26 mouse cellular contexts compared by ENCODE assay signal in the genomic region with DNA sequence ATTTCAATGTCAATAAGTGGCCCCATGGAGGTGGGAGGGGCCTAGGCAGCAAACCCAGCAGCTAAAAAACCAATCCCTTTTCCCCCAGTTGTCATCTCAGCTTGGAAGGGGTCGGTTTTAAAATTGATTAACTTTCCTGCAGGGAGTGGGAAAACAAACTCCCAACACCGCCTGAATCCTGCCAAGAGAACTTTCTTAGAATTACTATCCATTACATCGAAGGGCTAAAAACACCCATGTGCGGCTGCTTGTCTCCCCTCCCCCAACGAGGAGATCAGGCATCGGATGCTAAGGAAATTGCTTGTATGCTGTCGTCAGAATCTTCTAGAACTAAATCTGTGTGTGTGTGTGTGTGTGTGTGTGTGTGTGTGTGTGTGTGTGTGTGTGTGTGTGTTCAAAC. TPM values are rescaled to one million over a fixed set of nuclear protein-coding genes. Genes with fewer than 3 reads are reported as not detected.
DNase-seq lines count a peak whose midpoint lies in the region; ATAC-seq and TF ChIP-seq lines count a peak whose summit lies in the region.
"Had no signal": no experiment of that assay in that cellular context is flagged by ENCODE, and none has a peak within 500 bp of the region (broad histone marks: within the 10 kb centered on the region; RNA-seq: fewer than 3 reads in every experiment).

No protein-coding gene starts in this region.

- no peak for TF ChIP-seq CTCF in gastrocnemius, adult 2 months (IDR thresholded peaks at IDR 0.05)
- TF ChIP-seq CTCF in stomach, postnatal 0 days (IDR thresholded peaks at IDR 0.05; ENCODE audit: low read depth): no peak

- no peak overlapping the region for H3K4me2 ChIP-seq in stomach, embryonic 16.5 days (ENCODE audit: low read depth, low read length)
- H3K4me2 ChIP-seq in stomach, postnatal 0 days (replicated peaks; ENCODE audit: low read depth): no peak overlapping the region
- H3K4me2 ChIP-seq: embryonic facial prominence, embryonic 15.5 days; heart, embryonic 13.5 days; hindbrain, embryonic 14.5 days had no signal

- TF ChIP-seq EP300 in stomach, postnatal 0 days (optimal IDR thresholded peaks at IDR 0.05): no peak

- intact Hi-C loops in gastrocnemius, adult 2 months (cut with DNase I): no loop called here

- 35% methylated on average over 7 of the region's 7 CpGs for WGBS in stomach, embryonic 16.5 days
- 28% methylated on average over 7 of the region's 7 CpGs for WGBS in stomach, postnatal 0 days

- H3K27ac ChIP-seq in gastrocnemius, adult 2 months: peak overlapping the region; percentile 16; the same call in 1 of the 2 replicates
- H3K27ac ChIP-seq in stomach, embryonic 16.5 days (ENCODE audit: low read length): no peak overlapping the region
- no peak overlapping the region for H3K27ac ChIP-seq in stomach, postnatal 0 days (replicated peaks)
- H3K27ac ChIP-seq: embryonic facial prominence, embryonic 15.5 days; heart, embryonic 13.5 days; hindbrain, embryonic 14.5 days; hindbrain, postnatal 0 days had no signal

- peak overlapping the region; percentile 1; the same call in 1 of the 2 replicates for H3K9ac ChIP-seq in stomach, embryonic 16.5 days (ENCODE audit: low read length)
- no peak overlapping the region for H3K9ac ChIP-seq in stomach, postnatal 0 days (ENCODE audit: low read length)
- H3K9ac ChIP-seq: embryonic facial prominence, embryonic 15.5 days; forebrain, postnatal 0 days; heart, embryonic 13.5 days; hindbrain, embryonic 14.5 days had no signal

- no peaks in the 10 kb centered on the region for H3K9me3 ChIP-seq in stomach, embryonic 16.5 days (replicated peaks; ENCODE audit: control insufficient read depth, low read length)
- H3K9me3 ChIP-seq in stomach, postnatal 0 days (ENCODE audit: control insufficient read depth, low read length): no peaks in the 10 kb centered on the region
- H3K9me3 ChIP-seq: embryonic facial prominence, embryonic 15.5 days; heart, embryonic 13.5 days had no signal

- no peak overlapping the region for H3K4me3 ChIP-seq in gastrocnemius, adult 2 months
- no peak overlapping the region for H3K4me3 ChIP-seq in stomach, embryonic 16.5 days (replicated peaks; ENCODE audit: low read length)
- no peak overlapping the region for H3K4me3 ChIP-seq in stomach, postnatal 0 days (ENCODE audit: low read depth, low read length)
- H3K4me3 ChIP-seq: embryonic facial prominence, embryonic 15.5 days; heart, embryonic 13.5 days had no signal

- no peak for ATAC-seq in stomach, embryonic 16.5 days (ENCODE audit: insufficient read depth, low FRiP score)
- ATAC-seq in stomach, postnatal 0 days (ENCODE audit: low FRiP score, low TSS enrichment): no peak
- ATAC-seq: activated CD4-positive, CD25-positive, alpha-beta regulatory T cell, adult 4 months; CD4-positive, CD25-positive, alpha-beta regulatory T cell, adult 4 months; forebrain, embryonic 14.5 days; forebrain, postnatal 0 days; hindbrain, postnatal 0 days; inflammation-experienced regulatory T-cells, adult 6 months had no signal

- H3K4me1 ChIP-seq in stomach, embryonic 16.5 days (ENCODE audit: control insufficient read depth, insufficient read depth, low read length): peaks cover 4% of the 10 kb centered on the region; the same call in 1 of the 2 replicates
- no peaks in the 10 kb centered on the region for H3K4me1 ChIP-seq in stomach, postnatal 0 days (replicated peaks; ENCODE audit: control insufficient read depth, insufficient read depth)
- H3K4me1 ChIP-seq: embryonic facial prominence, embryonic 15.5 days had no signal

- no peaks in the 10 kb centered on the region for H3K27me3 ChIP-seq in stomach, embryonic 16.5 days (ENCODE audit: control insufficient read depth, insufficient read depth, low read length)
- H3K27me3 ChIP-seq in stomach, postnatal 0 days (ENCODE audit: control insufficient read depth, insufficient read depth, low read length): no peaks in the 10 kb centered on the region
- H3K27me3 ChIP-seq: embryonic facial prominence, embryonic 15.5 days; heart, embryonic 13.5 days had no signal

- H3K36me3 ChIP-seq in stomach, embryonic 16.5 days (ENCODE audit: control insufficient read depth, insufficient read depth, low read length): no peaks in the 10 kb centered on the region
- no peaks in the 10 kb centered on the region for H3K36me3 ChIP-seq in stomach, postnatal 0 days (ENCODE audit: control insufficient read depth, insufficient read depth, low read length)
- H3K36me3 ChIP-seq: embryonic facial prominence, embryonic 15.5 days; heart, embryonic 13.5 days had no signal

- DNase-seq in gastrocnemius, adult 2 months: no peak
- DNase-seq in gastrocnemius, postnatal 10 days: no peak
- no peak for DNase-seq in stomach, postnatal 0 days (ENCODE audit: low spot score)
- peak; percentile 43 for DNase-seq in skeletal muscle tissue, adult 2 months (ENCODE audit: low read depth, low spot score)
- no peak for DNase-seq in urinary bladder, adult 18-20 months (ENCODE audit: low spot score in 2 of 2)
- DNase-seq: adrenal gland, adult 8-10 months; adrenal gland, postnatal 25 days; cerebellum, adult 11-12 months; cerebellum, adult 8-10 months; cerebellum, postnatal 10 days; cerebellum, postnatal 36 days; embryo, embryonic 11 days; forebrain, postnatal 0 days; gastrocnemius, postnatal 25 days; heart, adult 18-20 months; heart, postnatal 14 days; heart, postnatal 4 days had no signal

RNA-seq across cellular contexts. Expression of a gene that starts 26.8 kb away (rescaled TPM):
- under 1 TPM; 0.23 to 0.84 TPM for total RNA-seq in gastrocnemius, adult 2 months (2021)
- total RNA-seq in gastrocnemius, postnatal 10 days (2021): 10 to 100 TPM in 1 of 2 experiments, 1 to 10 TPM in 1; 5.5 to 10.1 TPM
- 2.0 and 2.5 TPM in 2 replicates for polyA plus RNA-seq in stomach, embryonic 16.5 days (2015; fragmentation: Nextera tagmentation; extraction: Ambion mirVana)
- 0.45 and 0.75 TPM in 2 replicates for polyA plus RNA-seq in stomach, postnatal 0 days (2015; fragmentation: Nextera tagmentation; extraction: Ambion mirVana)
- polyA plus RNA-seq: activated CD4-positive, CD25-positive, alpha-beta regulatory T cell, adult 4 months had no signal
